Mouse (Mus musculus) liver, embryonic 14.5 days (tissue): Measurements from ENCODE around the gene Dock9.

Experiments used
- CTCF ChIP-seq: IDR thresholded peaks from 2 replicates; pipeline ENCODE4 v1.5.1; 2016; ENCODE audit warnings: antibody characterized with exemption, low read depth, control low read depth
- EP300 ChIP-seq: IDR thresholded peaks from 2 replicates; pipeline ENCODE4 v1.6.1; 2016; ENCODE audit warnings: antibody characterized with exemption, low read depth

GRCm38 (mm10) chr14:121573391-121573790 lies 224.2 kb downstream of the Dock9 start:
- no peak for TF ChIP-seq CTCF
- no peak for TF ChIP-seq EP300
